Mouse (Mus musculus): ENCODE data around the gene Rasgrf1. TPM values are rescaled to one million over a fixed set of nuclear protein-coding genes. Genes with fewer than 3 reads are reported as not detected.

Rasgrf1 gene
- polyA plus RNA-seq, 1 experiment, result not detected

DNA sequence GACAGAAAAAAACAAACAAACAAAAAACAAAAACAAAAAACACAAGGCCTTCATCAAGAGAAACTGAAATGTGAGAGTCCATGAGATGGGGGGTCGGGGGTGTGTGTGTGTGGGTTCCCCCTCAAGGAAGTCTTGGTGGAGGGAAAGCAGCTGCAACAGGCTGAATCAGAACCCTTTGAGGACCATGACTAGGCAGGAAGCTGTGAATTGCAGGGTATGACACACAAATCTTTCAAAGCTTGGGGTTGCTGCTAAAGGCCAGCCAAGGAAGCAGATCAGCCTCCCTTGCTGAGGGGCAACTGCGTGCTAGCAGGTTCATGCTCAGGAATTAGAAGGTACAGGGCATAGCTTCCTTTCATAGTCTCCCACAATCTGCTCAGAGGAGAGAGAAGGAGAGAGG, 40.1 kb upstream of the Rasgrf1 start:
- Histone ChIP-seq H3K79me3 (ENCODE audit: low read depth) (no peaks in the 10 kb centered on the region), H3K79me2 (ENCODE audit: control insufficient read depth, insufficient read depth) (no peaks in the 10 kb centered on the region), H3K4me3 (ENCODE audit: insufficient read depth, poor library complexity, severe bottlenecking) (no peak overlapping the region), H3K27me3 (ENCODE audit: control insufficient read depth, insufficient read depth, insufficient read length) (no peaks in the 10 kb centered on the region), H3K36me3 (ENCODE audit: control insufficient read depth, insufficient read depth) (no peaks in the 10 kb centered on the region), H3ac (ENCODE audit: control insufficient read depth, insufficient read length, low read depth) (no peak overlapping the region)
- TF ChIP-seq CEBPB (IDR thresholded peaks at IDR 0.05; ENCODE audit: low read depth) (no peak), MYOD1 (IDR thresholded peaks at IDR 0.05; ENCODE audit: control insufficient read depth, insufficient read length, low read depth) (peak; percentile 73), FOSL1 (IDR thresholded peaks at IDR 0.05; ENCODE audit: insufficient read depth, low read length, poor library complexity, severe bottlenecking) (no peak)

DNA sequence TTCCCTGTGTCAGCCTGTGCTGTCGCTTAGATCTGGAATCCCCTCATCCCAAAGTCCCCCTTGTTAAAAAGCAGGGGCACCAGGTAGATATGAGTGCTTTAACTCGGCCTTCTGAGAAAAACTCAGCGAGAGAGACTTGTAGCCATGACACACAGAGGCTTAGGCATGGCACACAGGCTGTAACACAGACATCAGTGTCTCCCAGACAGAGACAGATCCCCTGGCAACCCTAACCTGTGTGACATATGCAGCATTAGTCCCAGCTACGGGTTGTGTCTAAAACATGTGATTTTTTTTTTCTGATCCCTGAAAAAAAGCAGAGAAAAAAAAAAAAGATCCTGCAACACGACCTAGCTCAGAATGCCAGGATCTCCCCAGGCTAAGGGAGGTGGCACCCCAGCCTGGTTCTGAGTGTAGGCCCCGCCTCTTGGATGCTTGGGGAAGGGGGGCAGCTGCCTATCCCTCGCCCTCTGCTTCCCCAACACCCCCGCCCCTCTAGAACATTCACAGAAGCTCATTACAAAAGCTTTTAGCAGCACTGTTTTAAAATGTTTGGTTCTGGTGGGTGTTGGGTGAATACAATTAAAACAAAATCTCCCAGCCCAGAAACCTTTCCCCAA, 39.1 kb upstream of the Rasgrf1 start:
- TF ChIP-seq MYOD1 (IDR thresholded peaks at IDR 0.05; ENCODE audit: control insufficient read depth, insufficient read length, low read depth), result no peak
- TF ChIP-seq CTCF (IDR thresholded peaks at IDR 0.05; ENCODE audit: control insufficient read depth, insufficient read depth, insufficient read length), result no peak
- TF ChIP-seq MAX (IDR thresholded peaks at IDR 0.05), result no peak
- TF ChIP-seq CEBPB (IDR thresholded peaks at IDR 0.05; ENCODE audit: low read depth), result no peak
- no peak for TF ChIP-seq FOSL1 (IDR thresholded peaks at IDR 0.05; ENCODE audit: insufficient read depth, low read length, poor library complexity, severe bottlenecking)
- no peak for TF ChIP-seq USF1 (IDR thresholded peaks at IDR 0.05; ENCODE audit: low read depth)
- TF ChIP-seq MYOG (IDR thresholded peaks at IDR 0.05; ENCODE audit: control insufficient read depth, extremely low read depth, insufficient read length), result no peak
- H3K79me3 ChIP-seq (ENCODE audit: low read depth), result no peaks in the 10 kb centered on the region
- H3K79me2 ChIP-seq (ENCODE audit: control insufficient read depth, insufficient read depth), result no peaks in the 10 kb centered on the region
- no peaks in the 10 kb centered on the region for H3K27me3 ChIP-seq (ENCODE audit: control insufficient read depth, insufficient read depth, insufficient read length)
- H3ac ChIP-seq (ENCODE audit: control insufficient read depth, insufficient read length, low read depth), result no peak overlapping the region
- no peaks in the 10 kb centered on the region for H3K36me3 ChIP-seq (ENCODE audit: control insufficient read depth, insufficient read depth)
- no peak overlapping the region for H3K4me3 ChIP-seq (ENCODE audit: insufficient read depth, poor library complexity, severe bottlenecking)

DNA sequence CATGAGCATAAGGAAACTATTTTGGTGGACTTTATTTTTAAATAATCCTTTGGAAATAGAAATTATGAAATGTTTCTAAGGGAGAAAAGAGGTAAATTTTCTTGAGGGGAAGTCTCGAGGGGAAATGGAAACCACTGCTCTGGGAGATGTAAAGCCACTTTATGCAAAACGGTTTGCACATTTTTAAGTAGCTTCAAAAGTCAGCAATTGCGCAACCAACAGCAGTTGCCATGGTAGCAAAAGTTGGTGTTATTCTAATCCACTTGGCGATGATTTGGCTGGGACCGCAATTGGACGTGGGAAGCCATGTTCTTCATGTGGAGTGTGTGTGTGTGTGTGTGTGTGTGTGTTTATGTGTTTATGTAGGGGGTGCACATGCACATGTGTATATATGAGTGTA, 37.6 kb upstream of the Rasgrf1 start:
- H3ac ChIP-seq (ENCODE audit: control insufficient read depth, insufficient read length, low read depth), result no peak overlapping the region
- no peaks in the 10 kb centered on the region for H3K79me2 ChIP-seq (ENCODE audit: control insufficient read depth, insufficient read depth)
- H3K27me3 ChIP-seq (ENCODE audit: control insufficient read depth, insufficient read depth, insufficient read length), result no peaks in the 10 kb centered on the region
- H3K79me3 ChIP-seq (ENCODE audit: low read depth), result no peaks in the 10 kb centered on the region
- no peak overlapping the region for H3K4me3 ChIP-seq (ENCODE audit: insufficient read depth, poor library complexity, severe bottlenecking)
- no peaks in the 10 kb centered on the region for H3K36me3 ChIP-seq (ENCODE audit: control insufficient read depth, insufficient read depth)
- TF ChIP-seq USF1 (IDR thresholded peaks at IDR 0.05; ENCODE audit: low read depth) (no peak), CEBPB (IDR thresholded peaks at IDR 0.05; ENCODE audit: low read depth) (peak; percentile 98), CTCF (IDR thresholded peaks at IDR 0.05; ENCODE audit: control insufficient read depth, insufficient read depth, insufficient read length) (no peak)

DNA sequence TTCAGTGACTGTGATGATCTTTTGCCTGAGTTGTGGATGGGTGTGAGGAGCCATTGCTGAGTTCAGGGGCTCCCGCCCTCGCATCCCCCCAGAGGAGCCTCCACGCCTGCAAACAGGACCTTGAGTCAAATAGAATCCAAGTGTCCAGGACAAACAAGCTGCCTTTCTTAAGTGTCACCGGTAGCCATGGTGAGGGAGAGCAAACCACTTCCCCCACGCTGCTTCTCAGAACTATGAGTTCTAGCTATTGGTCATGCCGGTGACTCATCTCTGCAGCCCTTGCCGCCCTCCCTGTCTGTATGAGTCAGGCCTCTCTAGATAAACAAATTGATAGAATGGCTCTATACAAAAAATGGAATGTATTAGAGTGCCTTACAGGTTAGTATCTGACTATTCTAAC, 35.3 kb upstream of the Rasgrf1 start:
- Histone ChIP-seq H3K79me2 (ENCODE audit: control insufficient read depth, insufficient read depth) (no peaks in the 10 kb centered on the region), H3ac (ENCODE audit: control insufficient read depth, insufficient read length, low read depth) (no peak overlapping the region), H3K79me3 (ENCODE audit: low read depth) (no peaks in the 10 kb centered on the region), H3K4me3 (ENCODE audit: insufficient read depth, poor library complexity, severe bottlenecking) (no peak overlapping the region), H3K36me3 (ENCODE audit: control insufficient read depth, insufficient read depth) (no peaks in the 10 kb centered on the region), H3K27me3 (ENCODE audit: control insufficient read depth, insufficient read depth, insufficient read length) (no peaks in the 10 kb centered on the region)
- TF ChIP-seq MYOD1 (IDR thresholded peaks at IDR 0.05; ENCODE audit: control insufficient read depth, insufficient read length, low read depth) (no peak), MAX (IDR thresholded peaks at IDR 0.05) (peak; percentile 70), FOSL1 (IDR thresholded peaks at IDR 0.05; ENCODE audit: insufficient read depth, low read length, poor library complexity, severe bottlenecking) (peak; percentile 86)

DNA sequence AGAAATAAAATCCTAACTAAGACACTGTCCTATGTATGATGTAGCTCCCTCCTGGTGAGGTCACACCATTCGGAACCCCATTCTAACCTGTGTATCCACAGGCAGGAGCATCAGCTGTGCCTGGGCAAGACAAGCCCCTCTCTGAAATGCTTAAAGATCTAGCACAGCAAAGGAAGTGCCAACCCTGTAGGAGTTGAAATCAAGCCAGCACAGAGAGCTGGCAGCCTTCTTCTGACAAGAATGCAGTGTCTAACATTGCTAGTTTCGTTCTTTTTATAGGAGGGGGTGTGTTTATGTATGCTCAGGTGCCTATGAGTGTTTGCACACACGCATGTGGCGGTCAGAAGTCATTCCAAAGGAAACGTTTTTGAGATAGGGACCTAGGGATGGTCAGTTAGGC, 34.2 kb upstream of the Rasgrf1 start:
- Histone ChIP-seq H3K36me3 (ENCODE audit: control insufficient read depth, insufficient read depth) (no peaks in the 10 kb centered on the region), H3ac (ENCODE audit: control insufficient read depth, insufficient read length, low read depth) (no peak overlapping the region), H3K79me2 (ENCODE audit: control insufficient read depth, insufficient read depth) (no peaks in the 10 kb centered on the region), H3K4me3 (ENCODE audit: insufficient read depth, poor library complexity, severe bottlenecking) (no peak overlapping the region), H3K27me3 (ENCODE audit: control insufficient read depth, insufficient read depth, insufficient read length) (no peaks in the 10 kb centered on the region), H3K79me3 (ENCODE audit: low read depth) (no peaks in the 10 kb centered on the region)
- TF ChIP-seq MYOD1 (IDR thresholded peaks at IDR 0.05; ENCODE audit: control insufficient read depth, insufficient read length, low read depth) (no peak), FOSL1 (IDR thresholded peaks at IDR 0.05; ENCODE audit: insufficient read depth, low read length, poor library complexity, severe bottlenecking) (no peak), MYOG (IDR thresholded peaks at IDR 0.05; ENCODE audit: control insufficient read depth, extremely low read depth, insufficient read length) (no peak), USF1 (IDR thresholded peaks at IDR 0.05; ENCODE audit: low read depth) (no peak)

DNA sequence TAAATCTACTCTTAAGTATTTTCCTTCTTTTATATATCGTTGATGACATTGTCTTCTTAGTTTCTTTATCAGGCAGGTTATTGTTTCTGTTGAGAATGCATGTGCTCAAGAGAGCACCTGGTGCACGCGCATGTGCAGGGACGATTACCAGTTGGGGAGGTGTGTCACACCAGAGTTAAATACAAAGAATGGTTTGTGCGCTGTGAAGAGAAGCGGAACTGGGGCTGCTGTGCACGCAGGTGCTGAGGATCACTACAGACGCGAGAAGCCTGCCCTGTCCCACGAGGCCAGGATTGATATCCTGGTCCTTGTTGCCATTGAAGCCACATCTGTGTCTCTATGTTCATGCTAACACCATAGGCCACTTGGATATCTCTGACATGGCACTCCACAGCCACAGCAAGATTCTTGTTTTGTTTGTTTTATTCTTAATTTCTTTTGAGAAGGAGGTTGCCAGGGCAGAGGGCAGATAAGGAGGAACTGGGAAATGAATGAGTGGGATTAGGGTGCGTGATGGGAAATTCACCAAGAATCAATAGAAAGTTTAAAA, 31.2 kb upstream of the Rasgrf1 start:
- Histone ChIP-seq H3K27me3 (ENCODE audit: control insufficient read depth, insufficient read depth, insufficient read length) (no peaks in the 10 kb centered on the region), H3K36me3 (ENCODE audit: control insufficient read depth, insufficient read depth) (no peaks in the 10 kb centered on the region), H3ac (ENCODE audit: control insufficient read depth, insufficient read length, low read depth) (no peak overlapping the region), H3K4me3 (ENCODE audit: insufficient read depth, poor library complexity, severe bottlenecking) (no peak overlapping the region), H3K79me3 (ENCODE audit: low read depth) (no peaks in the 10 kb centered on the region), H3K79me2 (ENCODE audit: control insufficient read depth, insufficient read depth) (no peaks in the 10 kb centered on the region)
- no peak for TF ChIP-seq FOSL1 (IDR thresholded peaks at IDR 0.05; ENCODE audit: insufficient read depth, low read length, poor library complexity, severe bottlenecking)
- no peak for TF ChIP-seq CTCF (IDR thresholded peaks at IDR 0.05; ENCODE audit: control insufficient read depth, insufficient read depth, insufficient read length)
- TF ChIP-seq MYOG (IDR thresholded peaks at IDR 0.05; ENCODE audit: control insufficient read depth, extremely low read depth, insufficient read length), result no peak
- no peak for TF ChIP-seq CEBPB (IDR thresholded peaks at IDR 0.05; ENCODE audit: low read depth)
- no peak for TF ChIP-seq MYOD1 (IDR thresholded peaks at IDR 0.05; ENCODE audit: control insufficient read depth, insufficient read length, low read depth)
- TF ChIP-seq MAX (IDR thresholded peaks at IDR 0.05), result no peak
- no peak for TF ChIP-seq USF1 (IDR thresholded peaks at IDR 0.05; ENCODE audit: low read depth)
